Mouse (Mus musculus): ENCODE measurements around the gene Nomo1.

Nomo1 gene

DNA sequence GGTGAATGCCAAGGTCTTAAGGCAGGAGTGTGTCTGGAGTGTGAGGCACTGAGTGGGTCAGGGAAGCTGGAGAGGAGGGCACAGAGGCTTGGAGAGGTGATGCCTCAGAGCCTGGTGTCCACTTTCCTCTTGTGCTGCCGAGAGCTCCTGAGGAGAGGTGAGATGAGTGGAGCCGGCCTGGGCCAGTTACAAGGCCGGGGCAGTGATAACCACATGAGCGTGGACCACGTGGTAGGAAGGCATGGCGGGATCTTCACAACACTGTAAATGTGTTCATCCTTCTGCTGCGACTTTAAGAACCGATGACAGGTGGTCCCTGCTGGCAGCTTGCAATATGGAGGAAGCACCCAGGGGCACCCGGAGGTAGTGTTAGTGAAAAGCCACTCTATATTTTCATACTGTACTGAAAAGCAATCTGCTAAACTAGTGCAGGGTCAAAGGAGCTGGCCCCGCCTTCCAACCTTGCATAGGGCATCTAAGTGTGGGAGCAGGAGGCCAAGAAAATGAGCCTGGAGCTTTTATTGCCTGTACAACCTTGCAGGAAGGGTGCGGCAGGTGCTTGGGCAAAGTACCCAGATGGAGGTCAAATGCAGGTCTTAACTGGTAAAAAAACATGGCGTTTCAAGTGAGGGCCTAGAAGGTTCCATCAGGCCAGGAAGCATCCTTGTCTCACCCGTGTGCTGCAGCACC lies 14.5 kb downstream of the Nomo1 start:
- DNase-seq = no peak

DNA sequence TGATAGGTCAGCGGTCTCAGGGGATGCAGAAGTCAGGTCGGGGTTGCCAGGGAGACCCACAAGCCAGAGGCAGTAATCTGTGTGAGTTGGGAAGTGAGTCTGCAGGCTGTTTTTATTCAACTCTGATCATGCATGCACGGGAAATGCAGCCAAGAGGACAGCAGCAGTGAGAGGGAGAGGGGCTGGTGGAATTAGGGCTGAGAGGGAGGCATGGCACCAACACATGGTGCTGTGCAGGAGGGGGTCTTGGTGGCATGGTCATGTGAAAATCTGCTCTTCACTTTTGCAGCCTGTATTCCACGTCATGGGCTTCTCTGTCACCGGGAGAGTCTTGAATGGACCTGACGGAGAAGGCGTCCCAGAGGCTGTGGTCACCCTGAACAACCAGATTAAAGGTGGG lies 16.5 kb downstream of the Nomo1 start:
- no peak for DNase-seq

DNA sequence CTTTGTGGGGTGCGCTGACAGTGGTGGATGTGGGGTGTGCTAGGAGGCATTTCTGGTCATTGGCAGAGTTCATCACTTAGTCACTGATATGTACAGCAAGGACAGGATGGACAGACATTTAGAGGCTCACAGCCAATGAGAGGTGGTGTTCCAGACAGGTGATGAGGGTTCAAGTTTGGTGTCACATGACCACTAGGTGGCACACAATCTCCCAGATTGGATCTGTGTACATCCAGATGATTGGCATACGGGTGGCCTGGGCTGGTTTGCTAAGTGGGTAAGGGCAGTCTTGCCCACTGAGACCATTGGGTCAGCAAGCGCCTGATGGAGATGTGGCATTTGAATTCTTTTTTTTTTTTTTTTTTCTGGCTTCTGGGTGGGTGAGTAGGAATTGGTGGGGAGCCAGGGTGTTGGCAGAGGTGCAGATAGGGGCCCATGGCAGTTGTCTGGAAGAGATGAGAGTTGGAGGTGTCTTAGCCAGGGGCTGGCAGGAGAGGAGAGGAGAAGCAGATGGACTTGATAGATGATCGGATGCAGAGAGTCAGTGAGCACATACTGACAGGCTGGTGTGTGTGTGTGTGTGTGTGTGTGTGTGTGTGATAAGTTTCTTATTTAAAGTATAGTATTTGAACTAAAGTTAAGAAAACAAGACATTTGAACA lies 18.8 kb downstream of the Nomo1 start:
- DNase-seq = peak; percentile 48

DNA sequence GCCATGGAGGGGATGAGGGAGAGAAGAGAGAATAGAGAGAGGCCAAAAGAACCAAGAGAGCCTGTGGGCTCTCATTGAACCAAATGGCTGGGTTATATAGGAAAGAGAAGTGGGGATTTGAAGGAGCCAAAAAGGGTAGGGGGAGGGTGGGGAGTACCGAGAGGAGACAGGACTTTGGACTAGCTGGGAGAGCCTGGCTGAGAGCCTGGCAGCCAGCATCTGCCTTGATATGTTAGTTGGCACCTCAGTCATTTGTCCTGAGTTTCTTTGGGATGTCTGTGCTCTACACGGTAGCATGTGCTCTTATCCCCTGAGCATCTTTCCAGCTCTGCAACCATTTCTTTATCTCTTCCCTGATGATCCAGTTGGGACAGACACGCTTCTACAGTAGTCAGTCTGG lies 20.1 kb downstream of the Nomo1 start:
- no peak for DNase-seq

DNA sequence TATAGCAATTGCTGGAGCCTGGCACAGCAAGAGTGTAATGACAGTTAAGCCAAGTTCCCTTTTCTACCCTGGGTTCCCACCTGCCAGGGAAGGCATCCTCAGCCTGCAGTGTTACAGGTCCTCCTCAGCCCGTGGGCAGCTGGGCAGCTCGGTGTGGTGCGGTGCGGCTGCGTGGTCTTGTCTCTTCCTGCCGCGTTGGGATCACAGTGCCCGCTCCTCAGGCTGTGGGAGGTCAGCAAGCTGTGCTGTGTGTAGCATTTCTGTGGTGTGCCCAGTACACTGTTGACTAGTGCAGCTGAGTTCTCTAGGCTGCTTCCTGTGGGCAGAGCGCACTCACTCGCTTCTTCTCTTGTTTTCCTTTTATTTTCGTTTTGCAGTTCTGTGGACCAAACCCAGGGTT lies 25.4 kb downstream of the Nomo1 start:
- DNase-seq = no peak

DNA sequence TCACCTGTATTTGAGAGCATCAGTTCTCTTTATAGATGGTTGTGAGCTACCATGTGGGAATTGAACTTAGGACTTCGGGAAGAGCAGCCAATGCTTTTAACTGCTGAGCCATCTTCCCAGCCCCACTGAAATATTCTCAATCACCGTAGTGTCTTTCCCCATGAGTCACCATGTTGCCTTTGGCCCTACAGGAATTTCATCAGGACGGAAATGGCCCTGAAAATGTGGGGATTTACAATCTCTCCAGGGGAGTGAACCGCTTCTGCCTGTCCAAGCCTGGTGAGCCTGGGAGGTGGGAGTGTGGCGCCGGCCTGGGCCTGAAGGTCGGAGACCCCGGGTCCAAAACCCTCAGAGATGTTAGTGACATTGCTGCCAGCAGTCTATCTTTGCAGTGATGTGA lies 27.2 kb downstream of the Nomo1 start:
- DNase-seq = no peak

DNA sequence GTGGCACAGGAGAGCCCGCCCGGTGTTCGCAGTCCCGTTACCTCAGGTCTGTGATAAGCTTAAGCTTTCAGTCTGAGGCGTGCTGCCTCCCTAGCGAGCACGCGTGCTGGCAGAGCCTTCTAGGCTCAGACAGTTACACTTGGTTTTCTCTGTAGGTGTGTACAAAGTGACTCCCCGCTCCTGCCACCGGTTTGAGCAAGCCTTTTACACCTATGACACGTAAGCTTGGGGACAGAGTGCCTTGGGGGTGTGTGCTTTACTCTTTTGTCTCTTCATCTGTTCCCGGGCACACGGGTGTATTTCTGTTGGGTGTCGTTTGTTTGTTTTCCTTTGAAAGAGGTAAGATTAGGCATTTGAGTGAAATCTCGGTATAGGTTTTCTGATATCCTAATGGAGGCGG lies 28.1 kb downstream of the Nomo1 start:
- DNase-seq = no peak

DNA sequence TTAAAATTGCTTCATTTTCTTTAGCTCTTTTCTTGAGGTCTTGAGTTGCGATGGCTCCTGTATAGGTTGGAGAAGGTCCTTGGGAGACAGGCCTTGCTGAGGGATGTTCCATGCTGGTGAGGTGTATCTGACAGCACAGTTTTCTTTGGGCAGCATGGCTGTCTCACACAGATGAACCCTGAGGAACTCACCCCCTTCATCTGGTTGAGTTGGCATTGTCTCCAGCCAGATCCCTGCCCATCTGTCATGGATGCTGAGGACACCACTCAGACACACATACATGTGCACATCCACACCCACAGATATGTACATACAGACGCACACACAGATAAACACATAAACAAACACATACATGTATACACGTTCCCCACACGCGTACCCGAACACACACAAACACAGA lies 29.8 kb downstream of the Nomo1 start:
- DNase-seq = no peak

DNA sequence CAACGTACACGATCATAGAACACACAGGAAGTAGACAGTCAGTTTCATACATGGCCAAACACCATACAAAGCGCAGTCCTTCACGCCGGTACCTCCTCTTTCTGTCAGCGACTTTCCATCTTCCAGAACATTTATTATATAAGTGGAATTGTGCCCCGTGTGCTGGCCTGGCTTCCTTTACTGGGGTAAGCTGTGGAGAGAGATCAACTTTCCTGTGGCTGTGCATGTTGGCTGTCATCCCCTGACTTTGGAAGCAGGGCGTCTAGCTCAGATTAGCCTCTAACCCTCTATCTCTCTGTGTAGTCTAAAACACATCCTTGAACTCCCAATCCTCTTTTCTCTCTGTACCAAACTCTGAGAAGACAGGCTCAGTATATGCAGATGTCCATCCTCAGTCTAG lies 35.3 kb downstream of the Nomo1 start:
- no peak for DNase-seq

DNA sequence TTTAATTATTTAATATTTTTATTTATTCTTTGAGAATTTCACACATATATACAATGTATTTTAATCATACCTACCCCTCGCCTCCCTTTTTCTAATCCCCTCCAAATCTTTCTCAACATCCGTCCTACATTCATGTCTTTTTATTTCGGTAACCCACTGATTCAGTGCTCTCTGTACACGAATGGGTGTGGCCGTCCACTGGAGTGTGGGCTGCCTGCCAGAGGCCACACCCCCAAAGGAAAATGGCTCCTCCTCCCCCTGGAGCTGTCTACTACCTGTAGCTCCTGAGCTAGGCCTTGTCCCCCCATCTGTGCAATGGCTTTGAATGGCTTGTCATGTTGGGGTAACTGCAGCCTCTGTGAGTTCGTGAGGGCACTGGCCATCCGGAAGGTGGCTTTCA lies 43.3 kb downstream of the Nomo1 start:
- DNase-seq = no peak

DNA sequence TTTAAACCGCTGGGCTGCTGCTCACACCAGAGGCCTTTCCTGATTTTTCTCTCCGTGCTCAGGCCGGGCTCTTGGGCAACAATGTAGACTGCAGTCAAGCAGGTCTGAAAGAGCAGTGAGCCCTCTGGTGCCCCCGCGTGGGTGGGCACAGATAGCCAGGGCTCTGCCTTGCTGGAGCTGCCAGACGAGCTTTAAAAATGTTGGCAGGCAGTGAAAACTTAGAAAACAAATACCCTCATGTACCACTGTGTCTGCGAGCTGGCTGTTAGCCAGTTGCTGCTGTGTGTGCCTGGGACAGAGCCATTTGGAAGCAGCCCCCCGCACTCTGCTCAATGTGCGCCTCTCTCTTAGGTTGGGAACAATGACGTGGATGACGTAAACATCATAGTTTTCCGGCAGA lies 44.2 kb downstream of the Nomo1 start:
- DNase-seq = no peak

DNA sequence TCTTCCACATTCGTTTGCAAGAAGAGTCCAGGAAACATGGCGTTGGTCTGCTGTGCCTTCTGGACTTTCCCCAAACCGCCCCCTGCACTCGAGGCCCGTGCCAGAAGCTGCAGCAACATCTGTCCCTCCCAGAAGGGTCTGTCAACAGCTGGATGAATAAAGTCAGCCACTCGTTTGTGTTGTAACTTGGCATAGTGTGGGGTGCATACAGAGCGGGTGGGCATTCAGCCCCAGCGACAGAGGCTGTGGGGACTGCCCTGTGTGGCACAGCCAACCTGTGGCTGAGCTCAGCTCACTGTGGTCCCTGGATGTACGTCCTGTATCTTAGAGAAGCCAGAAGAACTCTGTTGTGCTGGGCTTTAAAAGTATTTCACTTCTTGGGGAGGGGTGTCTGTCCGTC lies 50.5 kb downstream of the Nomo1 start:
- DNase-seq = no peak

DNA sequence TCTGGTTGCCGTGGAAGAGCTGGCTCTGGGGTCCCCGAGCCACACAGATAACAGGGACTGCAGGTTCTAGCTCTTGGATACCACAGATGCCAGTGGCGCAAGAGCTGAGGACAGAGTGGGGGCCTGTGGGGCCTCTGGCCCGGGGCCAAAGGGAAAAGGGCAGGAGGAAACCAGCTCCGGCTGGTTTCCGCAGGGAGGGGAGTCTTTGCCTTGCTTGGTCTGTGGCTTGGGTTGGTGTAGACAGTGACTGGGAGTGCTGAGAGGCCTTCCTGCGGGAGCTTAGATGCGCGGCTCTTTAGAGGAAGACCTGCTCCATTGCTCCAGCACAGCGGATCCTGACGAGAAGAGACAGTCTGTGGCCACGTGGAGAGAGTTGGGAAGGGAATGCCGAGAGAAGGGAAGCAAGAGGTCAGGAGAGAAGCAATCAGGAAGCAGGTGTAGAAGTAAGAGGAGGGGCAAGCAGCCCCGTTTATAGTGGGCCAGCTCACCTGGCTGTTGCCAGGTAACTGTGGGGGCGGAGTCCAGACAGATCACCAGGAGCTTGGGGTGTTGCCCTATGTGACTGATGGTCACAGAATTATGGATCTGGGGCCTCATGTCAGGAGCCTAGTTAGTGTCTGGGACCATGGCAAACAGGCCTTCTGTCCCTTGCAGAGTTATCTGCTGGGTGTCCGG lies 51.5 kb downstream of the Nomo1 start:
- DNase-seq = peak; percentile 19

DNA sequence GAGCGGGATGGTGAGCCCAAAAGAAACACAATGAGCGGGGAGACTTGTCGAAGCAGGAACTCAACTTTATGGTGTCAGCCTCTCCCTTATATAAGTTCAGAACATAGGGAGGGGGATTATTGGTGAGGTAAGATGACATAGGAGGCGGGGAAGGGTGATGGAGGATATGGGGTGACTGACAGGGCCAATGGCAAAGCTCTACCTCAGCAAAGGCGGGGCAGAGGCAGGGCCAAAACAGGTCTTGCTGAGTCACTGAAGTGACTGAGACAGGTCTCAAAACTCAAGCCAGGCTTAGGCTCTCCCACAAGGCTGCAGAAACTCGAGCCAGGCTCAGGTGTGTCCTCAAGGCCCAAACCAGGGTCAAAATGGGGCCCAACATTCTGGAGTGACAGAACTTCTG lies 52.9 kb downstream of the Nomo1 start:
- DNase-seq = no peak

DNA sequence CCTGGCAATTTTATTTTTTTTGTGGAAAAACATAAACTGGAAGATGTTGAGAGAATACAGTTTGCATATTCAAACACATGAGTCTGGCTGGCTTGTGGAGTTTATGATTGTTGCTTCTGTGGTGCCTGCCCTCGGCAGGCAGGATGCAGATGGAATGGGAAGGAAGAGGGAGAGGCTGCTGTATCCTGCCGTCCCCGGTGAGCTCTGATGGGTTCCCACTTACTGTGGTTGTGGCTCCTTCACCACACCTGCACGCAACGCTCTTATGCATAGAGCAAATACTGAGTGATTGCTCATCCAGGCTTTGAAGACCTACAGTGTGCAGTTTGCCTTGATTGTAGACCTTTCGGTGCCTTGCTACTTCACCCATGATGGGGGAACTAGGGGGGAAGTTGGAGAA lies 54.7 kb downstream of the Nomo1 start:
- no peak for DNase-seq

DNA sequence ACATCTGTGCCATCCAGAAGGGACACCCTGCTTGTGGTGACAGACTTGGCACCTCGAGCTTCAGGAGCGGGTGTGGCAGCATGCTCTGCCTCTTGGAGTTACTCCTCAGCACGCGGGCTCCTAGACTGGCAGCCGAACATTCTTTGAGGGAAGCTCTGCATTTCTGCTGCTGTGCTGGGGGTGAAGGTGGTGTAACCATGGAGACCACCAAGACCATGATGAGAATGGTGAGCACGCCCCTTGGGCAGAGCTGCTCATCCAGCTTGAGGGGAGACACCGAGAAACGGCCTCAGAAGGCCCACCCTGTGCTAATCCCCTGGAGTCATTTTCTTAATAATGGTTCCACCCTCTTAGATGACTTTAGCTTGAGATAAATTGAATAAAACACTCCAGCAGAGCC lies 59.3 kb downstream of the Nomo1 start:
- no peak for DNase-seq

DNA sequence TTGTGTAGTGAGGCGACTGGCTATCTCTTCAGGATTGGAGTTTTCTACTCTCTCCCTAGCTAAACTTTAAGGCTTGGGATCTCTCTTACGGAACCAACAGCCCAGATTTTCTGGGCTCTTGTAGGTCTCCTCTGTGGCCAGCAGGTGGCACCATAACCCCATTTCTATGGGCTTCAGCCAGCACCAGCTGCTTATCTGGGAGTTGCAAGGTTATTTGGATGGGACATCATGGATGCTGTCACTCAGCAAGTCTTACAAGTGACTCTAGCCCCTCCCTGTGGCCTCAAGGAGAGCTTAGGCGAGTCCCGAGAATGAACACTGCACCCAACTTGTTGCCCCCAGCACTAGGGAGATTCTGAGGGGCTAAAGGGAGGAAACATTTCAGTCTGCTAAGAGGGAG lies 62.6 kb downstream of the Nomo1 start:
- peak; percentile 88 for DNase-seq

DNA sequence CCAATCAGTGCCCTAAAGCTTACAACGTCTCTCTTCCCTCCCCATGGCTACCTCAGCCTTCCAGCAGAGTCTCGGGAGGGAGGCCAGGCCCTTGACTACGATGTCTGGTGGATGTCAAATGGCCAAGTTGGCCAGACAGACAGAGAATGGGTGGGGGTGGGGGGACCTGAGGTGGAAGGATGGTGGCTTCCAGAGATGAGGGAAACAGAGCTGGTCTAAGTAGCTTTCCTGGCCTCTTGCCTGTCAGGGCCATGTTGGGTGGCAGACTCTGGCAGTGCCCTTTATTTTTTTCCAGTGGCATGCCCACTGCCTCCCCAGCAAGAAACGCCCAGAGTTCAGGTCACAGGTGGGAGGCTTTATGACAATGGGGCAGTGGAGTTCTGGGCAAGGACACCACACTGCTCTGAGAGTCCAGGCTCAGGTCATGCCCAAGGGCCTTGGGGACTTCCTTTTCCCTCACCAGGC lies 63.9 kb downstream of the Nomo1 start:
- no peak for DNase-seq

DNA sequence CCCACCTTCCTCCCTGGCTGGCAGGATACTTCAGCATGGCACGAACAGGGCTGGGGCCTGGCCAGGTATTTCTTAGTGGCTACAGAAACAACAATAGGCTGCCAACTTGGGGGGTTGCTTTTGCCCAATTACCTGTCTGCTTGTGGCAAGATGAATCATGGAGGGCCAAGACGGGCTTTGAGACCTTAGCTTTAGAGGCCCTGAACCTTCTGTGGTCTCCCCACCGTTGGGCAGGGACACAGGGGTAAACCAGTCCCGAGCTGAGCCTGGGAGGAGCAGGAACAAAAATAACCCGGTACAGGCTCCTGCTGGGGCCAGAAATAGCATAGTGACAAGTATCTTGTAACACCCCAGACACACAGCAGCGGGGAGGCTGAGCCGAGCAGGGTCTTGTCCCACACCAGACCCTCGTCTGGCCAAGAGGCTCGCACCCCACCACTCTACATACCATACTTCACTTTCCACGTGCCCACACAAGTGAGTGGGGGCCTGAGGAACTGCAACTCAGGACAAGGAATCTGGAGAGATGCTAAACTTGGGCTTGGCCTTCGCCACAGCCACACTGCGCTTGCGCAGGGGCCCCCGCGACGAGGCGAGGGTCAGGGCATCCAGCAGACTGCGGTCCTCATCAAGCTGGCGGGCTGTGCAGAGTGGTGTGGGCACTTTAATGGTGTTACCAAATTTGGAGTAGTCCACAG lies 64.9 kb downstream of the Nomo1 start:
- DNase-seq = no peak

DNA sequence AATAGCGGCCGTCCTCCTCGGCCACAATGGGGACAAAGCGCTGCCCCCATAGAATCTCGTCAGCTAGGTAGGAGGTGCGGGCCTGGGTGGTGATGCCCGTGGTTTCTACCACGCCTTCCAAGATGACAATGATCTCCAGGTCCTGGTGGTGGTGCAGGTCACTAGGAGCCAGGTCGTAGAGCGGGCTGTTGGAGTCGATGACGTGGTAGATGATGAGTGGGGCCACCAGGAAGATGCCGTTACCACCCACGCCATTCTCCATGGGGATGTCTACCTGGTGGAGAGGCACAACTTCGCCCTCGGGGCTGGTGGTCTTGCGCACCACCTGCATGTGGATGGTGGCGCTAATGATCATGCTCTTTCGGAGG lies 65.4 kb downstream of the Nomo1 start:
- DNase-seq = no peak

DNA sequence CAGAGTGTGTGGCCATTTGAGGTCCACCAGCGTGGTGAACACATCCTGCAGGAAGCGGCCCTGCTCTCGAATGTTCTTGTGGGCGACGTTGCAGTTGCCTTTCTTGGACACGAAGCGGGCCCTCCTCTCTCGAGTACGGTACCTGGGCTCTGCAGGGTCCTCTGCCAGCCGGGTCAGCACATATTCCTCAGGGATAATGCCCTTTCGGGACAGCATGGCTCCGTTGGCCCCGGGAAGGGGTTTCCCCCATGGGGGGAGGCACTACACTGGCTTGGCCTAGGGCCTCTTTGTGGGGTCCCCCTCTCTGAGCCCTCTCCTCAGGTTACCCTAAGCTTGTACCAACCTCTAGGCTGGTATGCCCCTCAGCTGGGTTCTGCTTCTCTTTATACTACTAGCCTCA lies 66.2 kb downstream of the Nomo1 start:
- DNase-seq = no peak

DNA sequence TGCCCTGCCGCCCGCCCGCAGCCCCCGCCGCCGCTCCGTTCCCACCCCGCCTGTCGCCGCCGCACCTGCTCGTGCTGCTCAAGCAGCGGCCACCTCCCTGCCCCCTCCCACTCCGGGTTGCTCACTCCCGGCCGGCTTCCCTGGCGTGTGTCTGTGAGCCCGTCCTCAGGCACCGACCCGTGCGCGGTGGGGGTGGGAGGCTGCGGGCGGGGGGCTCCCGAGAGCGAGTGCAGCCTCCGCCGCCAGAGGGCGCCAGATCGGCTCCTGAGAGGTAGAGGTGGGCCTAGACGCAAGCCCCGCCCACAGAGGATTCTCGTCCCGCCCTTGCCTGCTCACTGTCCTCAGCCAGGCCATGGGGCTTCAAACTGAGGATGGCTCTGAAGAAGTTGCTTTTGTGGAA lies 67.1 kb downstream of the Nomo1 start, which contains the start of gene Kcnj11:
Kcnj11 (minus strand) TSS at position 202 of the 400 bp plus-strand sequence.
- DNase-seq = peak; percentile 93

DNA sequence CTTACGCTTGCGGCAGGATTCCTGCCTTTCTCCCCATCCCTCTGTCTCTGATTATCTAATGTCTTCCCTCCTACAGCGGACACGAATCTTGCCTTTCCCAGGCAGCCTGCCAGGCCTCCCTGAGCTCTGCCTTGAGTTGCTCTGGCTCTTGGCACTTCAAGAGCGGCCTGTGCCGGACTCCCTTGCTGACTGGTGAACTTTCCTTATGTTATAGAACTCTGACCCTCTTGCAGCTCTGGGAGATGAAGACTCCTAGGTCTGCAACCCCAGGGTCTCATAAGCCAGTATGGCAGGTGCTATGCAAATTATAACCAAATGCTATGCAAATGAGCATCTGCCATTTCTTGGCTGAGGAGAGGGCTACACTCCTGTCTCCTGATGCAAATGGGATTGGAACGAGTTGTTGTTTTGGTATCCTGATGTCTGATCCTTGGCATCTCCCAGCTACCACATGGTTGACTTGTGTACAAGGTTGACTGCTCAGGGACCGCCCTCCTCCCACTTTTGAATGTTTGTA lies 69.6 kb downstream of the Nomo1 start:
- no peak for DNase-seq

DNA sequence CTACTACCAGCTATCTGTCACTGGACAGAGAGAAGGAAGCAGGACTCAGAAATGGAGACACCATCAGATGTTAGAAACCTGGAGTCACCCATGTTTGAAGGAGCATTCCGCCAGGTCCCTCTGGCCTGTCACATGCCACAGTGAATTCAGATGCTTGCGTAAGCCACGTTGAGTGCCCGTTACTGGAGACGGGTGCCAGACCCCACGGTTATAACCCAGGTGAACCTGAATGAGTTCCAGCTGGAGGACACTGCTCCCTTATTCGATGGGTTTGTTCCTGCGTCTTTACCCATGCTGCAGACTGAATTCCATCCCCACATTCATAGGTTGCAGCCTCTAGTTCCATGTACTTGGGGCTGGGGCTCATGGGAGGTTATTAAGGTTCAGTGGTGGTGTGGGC lies 70.3 kb downstream of the Nomo1 start:
- no peak for DNase-seq
